ENCODE assay signal across 8 mouse cellular contexts in the genomic region with DNA sequence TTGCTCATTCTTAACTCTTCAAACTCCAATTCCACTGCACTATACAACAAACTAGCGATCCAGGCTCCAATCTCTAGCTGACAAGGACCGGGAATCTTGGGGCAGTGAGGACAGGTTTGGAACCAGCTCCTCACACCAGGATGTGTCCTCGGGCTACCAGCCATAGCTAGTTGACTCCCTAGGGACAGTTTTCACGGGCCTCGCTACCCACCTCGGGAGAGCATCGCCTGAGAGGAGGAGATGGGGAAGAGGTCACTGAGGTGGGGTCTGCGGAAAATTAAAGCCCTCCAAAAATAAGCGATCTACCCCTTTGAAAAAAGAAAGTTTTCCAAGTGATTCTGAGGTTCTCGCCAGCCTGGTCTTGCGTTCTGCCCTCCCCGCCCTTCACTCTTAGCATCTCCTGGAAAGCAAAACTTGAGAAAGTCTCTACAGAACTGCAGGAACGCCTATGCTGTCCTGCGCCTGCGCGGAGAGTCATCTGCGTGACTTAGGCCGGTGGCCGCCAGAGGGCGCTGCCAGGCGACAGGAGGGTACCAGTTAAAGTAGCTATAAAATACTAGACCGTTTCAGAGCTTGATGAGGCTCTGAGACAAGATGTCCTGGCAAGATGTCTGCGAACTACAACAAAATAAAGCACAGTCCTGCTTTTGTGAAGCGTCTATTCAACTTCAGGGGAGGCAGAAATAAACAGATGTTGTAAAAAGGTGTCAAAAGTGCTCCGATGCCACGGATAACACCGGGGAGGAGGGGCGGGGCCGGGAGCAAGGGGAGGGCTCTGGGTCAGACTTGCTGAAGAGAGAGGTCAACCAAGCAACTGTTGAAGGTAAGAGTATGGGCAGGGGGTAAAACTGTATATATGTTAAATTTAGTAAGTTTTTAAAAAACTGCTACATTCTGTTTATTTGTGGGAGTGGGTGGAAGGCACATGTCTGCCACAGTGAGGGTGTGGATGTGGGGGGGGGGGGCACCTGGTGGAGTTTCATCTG. TPM values are rescaled to one million over a fixed set of nuclear protein-coding genes. Genes with fewer than 3 reads are reported as not detected.
DNase-seq lines count a peak whose midpoint lies in the region; ATAC-seq lines count a peak whose summit lies in the region.

No protein-coding gene starts in this region.

- 0 out of 2 replicates have a peak, but pooled peaks cover 4% of the 10 kb centered on the region for H3K4me1 ChIP-seq in hindbrain, embryonic 14.5 days (replicated peaks; ENCODE audit: control insufficient read depth, insufficient read depth, low read length)

- WGBS in hindbrain, embryonic 14.5 days, result 7% methylated on average over 29 of the region's 29 CpGs

- H3K27ac ChIP-seq in hindbrain, embryonic 14.5 days, result no peak overlapping the region

- peak; percentile 87 for DNase-seq in R1 (ENCODE audit: low read depth, low spot score)
- peak; percentile 92 to 96 for DNase-seq in cerebellum, postnatal 25 days
- DNase-seq in frontal cortex, postnatal 25 days (ENCODE audit: low spot score in 2 of 2), result peak; percentile 73 to 84
- DNase-seq in hindbrain, embryonic 14.5 days (ENCODE audit: low spot score), result peak; percentile 87
- DNase-seq in layer of hippocampus, postnatal 25 days (ENCODE audit: extremely low spot score in 1 of 2, low spot score in 1 of 2), result peak; percentile 82 to 94
- DNase-seq in lung, postnatal 14 days, result peak; percentile 93
- peak; percentile 59 for DNase-seq in retina, adult 2 months (ENCODE audit: low read depth, low spot score)
- peak; percentile 91 for DNase-seq in thymus, postnatal 25 days

- no peaks in the 10 kb centered on the region for H3K36me3 ChIP-seq in hindbrain, embryonic 14.5 days (replicated peaks; ENCODE audit: control insufficient read depth, insufficient read depth)

- H3K4me3 ChIP-seq in hindbrain, embryonic 14.5 days (replicated peaks; ENCODE audit: low read length), result peak overlapping the region; percentile 23

- H3K9me3 ChIP-seq in hindbrain, embryonic 14.5 days (ENCODE audit: control insufficient read depth, low read length), result no peaks in the 10 kb centered on the region

- H3K4me2 ChIP-seq in hindbrain, embryonic 14.5 days (replicated peaks), result peak overlapping the region; percentile 51

- peak; percentile 65; the same call in 1 of the 2 replicates for ATAC-seq in hindbrain, embryonic 14.5 days (ENCODE audit: low FRiP score)

- H3K9ac ChIP-seq in hindbrain, embryonic 14.5 days, result no peak overlapping the region

- H3K27me3 ChIP-seq in hindbrain, embryonic 14.5 days (ENCODE audit: control insufficient read depth, insufficient read depth, low read length), result peaks cover 44% of the 10 kb centered on the region

RNA-seq across cellular contexts. Expression of gene Faim, which starts 6.4 kb away (rescaled TPM):
- 114 and 124 TPM in 2 replicates for polyA plus RNA-seq in hindbrain, embryonic 14.5 days (2014; fragmentation: Nextera tagmentation; extraction: Ambion mirVana)
- 10 to 100 TPM; 55.0 to 60.5 TPM for total RNA-seq in layer of hippocampus, postnatal 25 days (2021)

RNA-seq across cellular contexts. Expression of gene Foxl2, which starts 24.6 kb away (rescaled TPM):
- 0.90 and 0.98 TPM in 2 replicates for polyA plus RNA-seq in hindbrain, embryonic 14.5 days (2014; fragmentation: Nextera tagmentation; extraction: Ambion mirVana)
- total RNA-seq in layer of hippocampus, postnatal 25 days (2021), result under 1 TPM; 0.81 to 0.82 TPM

RNA-seq across cellular contexts. Expression of gene Gm1123, which starts 55.8 kb away (rescaled TPM):
- 0.13 and 0.20 TPM in 2 replicates for polyA plus RNA-seq in hindbrain, embryonic 14.5 days (2014; fragmentation: Nextera tagmentation; extraction: Ambion mirVana)
- total RNA-seq in layer of hippocampus, postnatal 25 days (2021), result under 1 TPM in 1 of 2 experiments, not detected in 1; 0.40 TPM
